ENCODE assay signal across 24 mouse cellular contexts in genomic region chr2:165073381-165073781, GRCm38 (mm10). TPM values are rescaled to one million over a fixed set of nuclear protein-coding genes. Genes with fewer than 3 reads are reported as not detected.
DNase-seq lines count a peak whose midpoint lies in the region; ATAC-seq and TF ChIP-seq lines count a peak whose summit lies in the region.
"Had no signal": no experiment of that assay in that cellular context is flagged by ENCODE, and none has a peak within 500 bp of the region (broad histone marks: within the 10 kb centered on the region; RNA-seq: fewer than 3 reads in every experiment).

No protein-coding gene starts in this region.

- TF ChIP-seq CTCF in forebrain, postnatal 0 days (IDR thresholded peaks at IDR 0.05; ENCODE audit: low read depth): no peak

- no peak for ATAC-seq in heart, embryonic 12.5 days (ENCODE audit: insufficient number of reproducible peaks, low FRiP score)
- no peak for ATAC-seq in neural tube, embryonic 13.5 days (ENCODE audit: low read depth)
- ATAC-seq in forebrain, postnatal 0 days: peak; percentile 30
- ATAC-seq in liver, embryonic 12.5 days: no peak
- ATAC-seq: intestine, embryonic 15.5 days; Patski had no signal

- H3K4me3 ChIP-seq in heart, embryonic 12.5 days: no peak overlapping the region
- H3K4me3 ChIP-seq in neural tube, embryonic 13.5 days: no peak overlapping the region
- no peak overlapping the region for H3K4me3 ChIP-seq in forebrain, postnatal 0 days (ENCODE audit: low read depth, low read length)
- no peak overlapping the region for H3K4me3 ChIP-seq in liver, embryonic 12.5 days
- H3K4me3 ChIP-seq: embryonic facial prominence, embryonic 15.5 days; intestine, embryonic 15.5 days; liver, embryonic 13.5 days; megakaryocyte, embryonic 14.5 days had no signal

- 21% methylated on average over 9 of the region's 9 CpGs for WGBS in heart, embryonic 12.5 days
- WGBS in neural tube, embryonic 13.5 days: 28% methylated on average over 9 of the region's 9 CpGs
- WGBS in forebrain, postnatal 0 days: 10% methylated on average over 8 of the region's 9 CpGs
- WGBS in liver, embryonic 12.5 days (ENCODE audit: insufficient replicate concordance): 19% methylated on average over 9 of the region's 9 CpGs

- intact Hi-C loops in heart, postnatal 10 days (cut with DNase I): no loop called here

- H3K4me2 ChIP-seq in heart, embryonic 12.5 days: no peak overlapping the region
- H3K4me2 ChIP-seq in neural tube, embryonic 13.5 days: no peak overlapping the region
- H3K4me2 ChIP-seq in forebrain, postnatal 0 days (ENCODE audit: low read depth): peak overlapping the region; percentile 16; the same call in 1 of the 2 replicates
- H3K4me2 ChIP-seq in liver, embryonic 12.5 days: no peak overlapping the region
- H3K4me2 ChIP-seq: embryonic facial prominence, embryonic 15.5 days; heart, embryonic 11.5 days; intestine, embryonic 15.5 days; liver, embryonic 13.5 days had no signal

- no peaks in the 10 kb centered on the region for H3K36me3 ChIP-seq in heart, embryonic 12.5 days
- no peaks in the 10 kb centered on the region for H3K36me3 ChIP-seq in neural tube, embryonic 13.5 days
- no peaks in the 10 kb centered on the region for H3K36me3 ChIP-seq in forebrain, postnatal 0 days (ENCODE audit: insufficient read depth)
- no peaks in the 10 kb centered on the region for H3K36me3 ChIP-seq in liver, embryonic 12.5 days
- H3K36me3 ChIP-seq: embryonic facial prominence, embryonic 15.5 days; intestine, embryonic 15.5 days; liver, embryonic 13.5 days had no signal

- no peak overlapping the region for H3K9ac ChIP-seq in heart, embryonic 12.5 days
- H3K9ac ChIP-seq in neural tube, embryonic 13.5 days: peak overlapping the region; percentile 26; the same call in 1 of the 2 replicates
- 0 out of 2 replicates have a peak overlapping the region, but pooled peaks have one; percentile 11 for H3K9ac ChIP-seq in forebrain, postnatal 0 days
- H3K9ac ChIP-seq in liver, embryonic 12.5 days: no peak overlapping the region
- H3K9ac ChIP-seq: embryonic facial prominence, embryonic 15.5 days; intestine, embryonic 15.5 days; liver, embryonic 13.5 days had no signal

- DNase-seq in heart, postnatal 10 days: peak; percentile 20 to 21
- no peak for DNase-seq in neural tube, embryonic 10.5 days (ENCODE audit: extremely low spot score, low spot score)
- DNase-seq in cerebellum, adult 9-10 months: peak; percentile 95
- DNase-seq in forebrain, postnatal 0 days: peak; percentile 71
- no peak for DNase-seq in kidney, postnatal 10 days
- DNase-seq: B cell, adult 2 months; gastrocnemius, postnatal 36 days; liver, embryonic 13.5 days had no signal

- H3K27ac ChIP-seq in heart, embryonic 12.5 days (ENCODE audit: poor library complexity, severe bottlenecking): no peak overlapping the region
- no peak overlapping the region for H3K27ac ChIP-seq in neural tube, embryonic 13.5 days (replicated peaks)
- no peak overlapping the region for H3K27ac ChIP-seq in forebrain, postnatal 0 days (ENCODE audit: low read depth, low read length)
- no peak overlapping the region for H3K27ac ChIP-seq in liver, embryonic 12.5 days
- H3K27ac ChIP-seq: embryonic facial prominence, embryonic 15.5 days; intestine, embryonic 15.5 days; liver, embryonic 13.5 days had no signal

- H3K27me3 ChIP-seq in heart, embryonic 12.5 days (replicated peaks): peaks cover 92% of the 10 kb centered on the region
- H3K27me3 ChIP-seq in neural tube, embryonic 13.5 days: peaks cover 65% of the 10 kb centered on the region
- no peaks in the 10 kb centered on the region; the same call in 1 of the 2 replicates for H3K27me3 ChIP-seq in forebrain, postnatal 0 days (ENCODE audit: insufficient read depth, low read length)
- H3K27me3 ChIP-seq in liver, embryonic 12.5 days (replicated peaks): peaks cover 78% of the 10 kb centered on the region

- H3K9me3 ChIP-seq in heart, embryonic 12.5 days (replicated peaks): no peaks in the 10 kb centered on the region
- H3K9me3 ChIP-seq in neural tube, embryonic 13.5 days: no peaks in the 10 kb centered on the region
- H3K9me3 ChIP-seq in forebrain, postnatal 0 days (ENCODE audit: low read length): no peaks in the 10 kb centered on the region
- no peaks in the 10 kb centered on the region for H3K9me3 ChIP-seq in liver, embryonic 12.5 days (replicated peaks)
- H3K9me3 ChIP-seq: embryonic facial prominence, embryonic 15.5 days; intestine, embryonic 15.5 days; liver, embryonic 13.5 days; megakaryocyte, embryonic 14.5 days had no signal

- H3K4me1 ChIP-seq in heart, embryonic 12.5 days (replicated peaks): peaks cover 12% of the 10 kb centered on the region
- peaks cover 47% of the 10 kb centered on the region for H3K4me1 ChIP-seq in neural tube, embryonic 13.5 days (replicated peaks)
- peaks cover 7% of the 10 kb centered on the region; the same call in 1 of the 2 replicates for H3K4me1 ChIP-seq in forebrain, postnatal 0 days (ENCODE audit: insufficient read depth)
- H3K4me1 ChIP-seq in liver, embryonic 12.5 days: no peaks in the 10 kb centered on the region
- H3K4me1 ChIP-seq: intestine, embryonic 15.5 days; liver, embryonic 13.5 days had no signal

RNA-seq across cellular contexts. Expression of gene 1700025C18Rik, which starts 17.2 kb away (rescaled TPM):
- total RNA-seq in heart, postnatal 10 days (2021): not detected
- polyA plus RNA-seq in heart, embryonic 12.5 days (2016; fragmentation: Nextera tagmentation; extraction: Ambion mirVana): not detected in 2 replicates
- not detected in 2 replicates for polyA plus RNA-seq in neural tube, embryonic 13.5 days (2015; fragmentation: Nextera tagmentation; extraction: Ambion mirVana)
- total RNA-seq in forebrain, postnatal 0 days (2014; rRNA removed): not detected in 2 replicates
- polyA plus RNA-seq in forebrain, postnatal 0 days (2015; fragmentation: Nextera tagmentation; extraction: Ambion mirVana): not detected in 2 replicates
- polyA plus RNA-seq in liver, embryonic 12.5 days (2016; fragmentation: Nextera tagmentation; extraction: Ambion mirVana): not detected in 2 replicates
- total RNA-seq: adrenal gland, postnatal 4 days; common myeloid progenitor, adult 5-6 weeks; gastrocnemius, postnatal 36 days; hematopoietic stem cell, adult 5-6 weeks; left cerebral cortex, postnatal 36 days; monocyte, adult 5-6 weeks had no signal
- polyA plus RNA-seq: embryonic facial prominence, embryonic 15.5 days; frontal cortex, adult 2 months; heart, embryonic 11.5 days; intestine, embryonic 15.5 days; kidney, embryonic 16.5 days; liver, embryonic 13.5 days; lung, embryonic 16.5 days; Patski had no signal

RNA-seq across cellular contexts. Expression of gene Cd40, which starts 18.0 kb away (rescaled TPM):
- 1 to 10 TPM; 5.3 to 6.5 TPM for total RNA-seq in heart, postnatal 10 days (2021)
- 7.2 and 7.7 TPM in 2 replicates for polyA plus RNA-seq in heart, embryonic 12.5 days (2016; fragmentation: Nextera tagmentation; extraction: Ambion mirVana)
- 7.2 and 8.3 TPM in 2 replicates for polyA plus RNA-seq in neural tube, embryonic 13.5 days (2015; fragmentation: Nextera tagmentation; extraction: Ambion mirVana)
- 5.0 TPM in 2 replicates for total RNA-seq in forebrain, postnatal 0 days (2014; rRNA removed)
- 4.7 and 7.0 TPM in 2 replicates for polyA plus RNA-seq in forebrain, postnatal 0 days (2015; fragmentation: Nextera tagmentation; extraction: Ambion mirVana)
- polyA plus RNA-seq in liver, embryonic 12.5 days (2016; fragmentation: Nextera tagmentation; extraction: Ambion mirVana): 3.2 and 3.9 TPM in 2 replicates

RNA-seq across cellular contexts. Expression of gene Ncoa5, which starts 38.7 kb away (rescaled TPM):
- 10 to 100 TPM; 24.6 to 26.1 TPM for total RNA-seq in heart, postnatal 10 days (2021)
- polyA plus RNA-seq in heart, embryonic 12.5 days (2016; fragmentation: Nextera tagmentation; extraction: Ambion mirVana): 50.6 and 55.8 TPM in 2 replicates
- polyA plus RNA-seq in neural tube, embryonic 13.5 days (2015; fragmentation: Nextera tagmentation; extraction: Ambion mirVana): 97.3 and 111 TPM in 2 replicates
- 81.8 and 96.3 TPM in 2 replicates for total RNA-seq in forebrain, postnatal 0 days (2014; rRNA removed)
- polyA plus RNA-seq in forebrain, postnatal 0 days (2015; fragmentation: Nextera tagmentation; extraction: Ambion mirVana): 49.2 and 64.4 TPM in 2 replicates
- 33.2 and 34.4 TPM in 2 replicates for polyA plus RNA-seq in liver, embryonic 12.5 days (2016; fragmentation: Nextera tagmentation; extraction: Ambion mirVana)

Comparison
In these comparisons a context has a peak if more than half of its experiments do, and no peak if none do; other contexts are left out.
1. DNase-seq: peak in heart, postnatal 10 days (2 of 2), cerebellum, adult 9-10 months (single experiment) and forebrain, postnatal 0 days (single experiment); none in neural tube, embryonic 10.5 days (single experiment) and kidney, postnatal 10 days (single experiment).
2. H3K9ac ChIP-seq: peak in neural tube, embryonic 13.5 days (single experiment) and forebrain, postnatal 0 days (single experiment); none in heart, embryonic 12.5 days (single experiment) and liver, embryonic 12.5 days (single experiment).